Mouse (Mus musculus) layer of hippocampus, postnatal 10 days (tissue): ENCODE data around the gene Bcam. TPM values are rescaled to one million over a fixed set of nuclear protein-coding genes. Genes with fewer than 3 reads are reported as not detected.
"Not testable (repeated sequence)": the region's sequence is repeated elsewhere in the genome, so short reads cannot be mapped to it uniquely, and the experiment has no call there.

Experiments used
- DNase-seq, 2 experiments: peaks; one replicate each; pipeline ENCODE4 v3.0.0; 2021; ENCODE audit warnings: low spot score in 2 of 2
- long read RNA-seq: library from polyadenylated mRNA; stranded (forward); transcript quantifications from one replicate; pipeline ENCODE4 v2.0.0, GENCODE M21; 2023
- total RNA-seq, 2 experiments: library from RNA; stranded (reverse); gene quantifications; 2 replicates each; pipeline ENCODE4 v1.2.3; 2021

The Bcam gene
- total RNA-seq, result 10 to 100 TPM in 1 of 2 experiments, 1 to 10 TPM in 1; 7.2 to 10.6 TPM
- long read RNA-seq, partial matches to known transcripts, result 1 of 4 reads
- long read RNA-seq, other reads (novel, unspliced or antisense), result 0 of 4 reads

GRCm38 (mm10) chr7:19770984-19771391 lies at the start of gene Bcam:
Gene Bcam, minus strand, starts transcription at chr7:19771016.
- no peak for DNase-seq

- no peak for DNase-seq
These were observed 48.1 kb upstream of the Bcam start for GRCm38 (mm10) chr7:19818875-19819274.

- no peak for DNase-seq
These were observed 47.6 kb upstream of the Bcam start for GRCm38 (mm10) chr7:19818440-19818839.

- DNase-seq, result no peak
These were observed 46.7 kb upstream of the Bcam start for GRCm38 (mm10) chr7:19817382-19818105.

GRCm38 (mm10) chr7:19816224-19816771 lies 45.5 kb upstream of the Bcam start:
- peak; percentile 43 to 61 for DNase-seq

GRCm38 (mm10) chr7:19815296-19816223 lies 44.7 kb upstream of the Bcam start:
- DNase-seq, result no peak

GRCm38 (mm10) chr7:19813579-19814122 lies 42.8 kb upstream of the Bcam start:
- DNase-seq, result no peak

- no peak for DNase-seq
These were observed 42.3 kb upstream of the Bcam start for GRCm38 (mm10) chr7:19813161-19813560.

GRCm38 (mm10) chr7:19811114-19811513 lies 40.3 kb upstream of the Bcam start:
- peak; percentile 28 to 42 for DNase-seq

- peak in 1 of 2 experiments; percentile 29 for DNase-seq
These were observed 38.6 kb upstream of the Bcam start for GRCm38 (mm10) chr7:19809369-19809768.

GRCm38 (mm10) chr7:19806356-19806969 lies 35.6 kb upstream of the Bcam start:
- DNase-seq, result no peak

GRCm38 (mm10) chr7:19802995-19803394 lies 32.2 kb upstream of the Bcam start:
- peak; percentile 83 for DNase-seq

- DNase-seq, result peak; percentile 35 to 54
These were observed 29.9 kb upstream of the Bcam start for GRCm38 (mm10) chr7:19800764-19801163.

GRCm38 (mm10) chr7:19796697-19797588 lies 26.1 kb upstream of the Bcam start, which contains the start of gene Cblc:
Gene Cblc, minus strand, starts transcription at chr7:19796809.
- DNase-seq, result peak; percentile 64 to 71

- no peak for DNase-seq
These were observed 25.4 kb upstream of the Bcam start for GRCm38 (mm10) chr7:19796254-19796653.

GRCm38 (mm10) chr7:19795236-19795635 lies 24.4 kb upstream of the Bcam start:
- DNase-seq, result no peak

- no peak for DNase-seq
These were observed 22.1 kb upstream of the Bcam start for GRCm38 (mm10) chr7:19792701-19793630.

- DNase-seq, result not testable (repeated sequence)
These were observed 20.7 kb upstream of the Bcam start for GRCm38 (mm10) chr7:19791504-19791903.
